Mouse (Mus musculus) intestine, embryonic 14.5 days (tissue): ENCODE results near the gene Chic1. TPM values are rescaled to one million over a fixed set of nuclear protein-coding genes. Genes with fewer than 3 reads are reported as not detected.

Source experiments
- ATAC-seq: fragments of 200-750 bp; cut with Nextera tagmentation; replicated peaks from 2 replicates; pipeline ENCODE4 v1.8.0; 2017; ENCODE audit warnings: low read depth, moderate number of reproducible peaks, moderate TSS enrichment, moderate library complexity; ENCODE audit not compliant: low FRiP score, low TSS enrichment
- DNase-seq: peaks from one replicate; pipeline ENCODE4 v3.0.0-alpha.2; 2018; ENCODE audit warnings: low spot score
- H3K27ac ChIP-seq: fragments of 300-500 bp; sonication (generic); 2 replicates; pipeline ENCODE4 v1.5.1; 2014; ENCODE audit warnings: low read depth, mild to moderate bottlenecking, control low read depth
- H3K27me3 ChIP-seq: fragments of 300-500 bp; sonication (generic); replicated peaks from 2 replicates; pipeline ENCODE4 v1.6.1; 2014; ENCODE audit warnings: low read length, control low read depth; ENCODE audit not compliant: control insufficient read depth, insufficient read depth
- H3K36me3 ChIP-seq: fragments of 300-500 bp; sonication (generic); 2 replicates; pipeline ENCODE4 v1.6.1; 2014; ENCODE audit warnings: low read length, control low read depth; ENCODE audit not compliant: control insufficient read depth, insufficient read depth
- H3K4me1 ChIP-seq: fragments of 300-500 bp; sonication (generic); replicated peaks from 2 replicates; pipeline ENCODE4 v1.6.1; 2014; ENCODE audit warnings: low read length, control low read depth, mixed read lengths; ENCODE audit not compliant: control insufficient read depth, insufficient read depth
- H3K4me2 ChIP-seq: fragments of 300-500 bp; sonication (generic); 2 replicates; pipeline ENCODE4 v1.6.1; 2014; ENCODE audit warnings: low read length
- H3K4me3 ChIP-seq: fragments of 300-500 bp; sonication (generic); 2 replicates; pipeline ENCODE4 v1.5.1; 2014; ENCODE audit warnings: low read depth, low read length, control low read depth, mixed read lengths
- H3K9ac ChIP-seq: fragments of 300-500 bp; sonication (generic); 2 replicates; pipeline ENCODE4 v1.6.1; 2014; ENCODE audit warnings: mild to moderate bottlenecking, low read length
- H3K9me3 ChIP-seq: fragments of 300-500 bp; sonication (generic); 2 replicates; pipeline ENCODE4 v1.6.1; 2016; ENCODE audit warnings: low read length, control low read depth; ENCODE audit not compliant: control insufficient read depth
- whole genome bisulfite sequencing: fragments of 180-500 bp; shearing (Covaris S2); extraction: QIAGEN DNeasy Blood & Tissue Kit; methylation state at CpG from one replicate; pipeline ENCODE4 v1.1.7; 2014; 5-methylcytosine and 5-hydroxymethylcytosine counted together
- polyA plus RNA-seq: library from polyadenylated mRNA; unstranded; fragments of >200 nt; fragmentation: Nextera tagmentation; extraction: Ambion mirVana; gene quantifications from 2 replicates; pipeline ENCODE4 v1.2.1, GENCODE M21; 2014

The Chic1 gene
- polyA plus RNA-seq, 1 experiment from 2014 or later = 6.0 TPM

DNA sequence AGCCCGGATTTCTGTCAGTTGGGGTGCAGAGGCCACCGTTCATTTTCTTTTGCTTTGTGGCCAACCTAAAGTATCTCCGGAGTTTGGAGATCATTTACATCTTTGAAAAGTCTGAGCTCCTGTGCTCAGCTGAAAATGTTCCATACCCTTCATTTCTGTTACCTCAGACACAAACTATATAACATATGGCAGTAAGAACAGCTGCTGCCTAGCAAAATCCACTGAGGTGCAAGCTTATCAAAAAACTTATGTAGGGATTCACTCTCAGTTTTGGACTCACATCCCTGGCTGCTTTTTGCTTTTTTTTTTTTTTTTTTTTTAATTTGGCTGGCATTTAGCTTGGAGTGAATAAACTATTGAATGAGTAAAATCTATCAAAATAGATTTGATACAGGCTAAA, 31.9 kb downstream of the Chic1 start:
- Histone ChIP-seq H3K27ac (no peak overlapping the region), H3K4me2 (no peak overlapping the region), H3K4me3 (no peak overlapping the region), H3K27me3 (peaks cover 6% of the 10 kb centered on the region; the same call in 1 of the 2 replicates), H3K36me3 (no peaks in the 10 kb centered on the region; the same call in 1 of the 2 replicates), H3K4me1 (no peaks in the 10 kb centered on the region), H3K9ac (no peak overlapping the region), H3K9me3 (no peaks in the 10 kb centered on the region)
- DNase-seq (no peak), ATAC-seq (no peak)
- WGBS = 83% methylated on average over 3 of the region's 3 CpGs

- no peaks in the 10 kb centered on the region for H3K4me1 ChIP-seq
- no peak overlapping the region for H3K9ac ChIP-seq
- H3K27ac ChIP-seq = no peak overlapping the region
- peaks cover 4% of the 10 kb centered on the region; the same call in 1 of the 2 replicates for H3K27me3 ChIP-seq
- ATAC-seq = no peak
- H3K4me3 ChIP-seq = no peak overlapping the region
- WGBS = 80% methylated on average over 1 of the region's 1 CpGs
- DNase-seq = no peak
- H3K36me3 ChIP-seq = no peaks in the 10 kb centered on the region
- no peaks in the 10 kb centered on the region for H3K9me3 ChIP-seq
- no peak overlapping the region for H3K4me2 ChIP-seq
These were observed 37.6 kb downstream of the Chic1 start for GRCm38 (mm10) chrX:103393841-103394240.

DNA sequence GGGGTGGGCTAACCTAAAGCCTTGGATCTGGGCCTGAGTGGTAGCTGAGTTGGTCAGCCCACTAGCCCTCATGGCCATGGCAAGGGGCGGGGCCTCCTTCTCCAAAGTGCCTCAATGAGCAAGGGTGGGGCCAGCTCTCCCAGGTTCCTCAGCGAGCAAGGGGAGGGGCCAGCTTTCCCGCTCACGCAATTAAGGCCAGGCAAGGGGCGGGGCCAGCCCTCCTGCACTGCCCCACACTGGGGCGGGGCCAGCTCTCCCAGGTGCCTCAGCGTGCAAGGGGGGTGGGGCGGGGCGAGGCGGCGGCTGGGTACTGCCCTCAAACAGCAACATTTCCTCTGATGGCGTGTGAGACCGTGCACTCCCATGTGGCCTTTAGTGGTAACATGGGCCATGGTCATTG, 48.7 kb downstream of the Chic1 start:
- H3K4me2 ChIP-seq = no peak overlapping the region
- ATAC-seq = no peak
- H3K36me3 ChIP-seq = no peaks in the 10 kb centered on the region
- H3K4me3 ChIP-seq = no peak overlapping the region
- H3K27me3 ChIP-seq = peaks cover 11% of the 10 kb centered on the region; the same call in 1 of the 2 replicates
- WGBS = 18% methylated on average over 10 of the region's 13 CpGs
- DNase-seq = no peak
- H3K9ac ChIP-seq = no peak overlapping the region
- no peaks in the 10 kb centered on the region for H3K4me1 ChIP-seq
- no peak overlapping the region for H3K27ac ChIP-seq
- H3K9me3 ChIP-seq = no peaks in the 10 kb centered on the region

GRCm38 (mm10) chrX:103414167-103414566, 57.9 kb downstream of the Chic1 start, which contains the start of gene Tsx:
Gene Tsx (plus strand): TSS chrX:103414467.
- H3K36me3 ChIP-seq = no peaks in the 10 kb centered on the region
- H3K4me3 ChIP-seq = no peak within 1 kb of the TSS
- no peaks in the 10 kb centered on the region for H3K9me3 ChIP-seq
- H3K27ac ChIP-seq = no peak within 1 kb of the TSS
- WGBS = 82% methylated on average over 5 of the region's 5 CpGs
- H3K9ac ChIP-seq = no peak within 1 kb of the TSS
- ATAC-seq (no peak), DNase-seq (no peak)
- 0 out of 2 replicates have a peak, but pooled peaks cover 6% of the 10 kb centered on the region for H3K27me3 ChIP-seq
- H3K4me1 ChIP-seq = no peaks in the 10 kb centered on the region
- no peak within 1 kb of the TSS for H3K4me2 ChIP-seq

DNA sequence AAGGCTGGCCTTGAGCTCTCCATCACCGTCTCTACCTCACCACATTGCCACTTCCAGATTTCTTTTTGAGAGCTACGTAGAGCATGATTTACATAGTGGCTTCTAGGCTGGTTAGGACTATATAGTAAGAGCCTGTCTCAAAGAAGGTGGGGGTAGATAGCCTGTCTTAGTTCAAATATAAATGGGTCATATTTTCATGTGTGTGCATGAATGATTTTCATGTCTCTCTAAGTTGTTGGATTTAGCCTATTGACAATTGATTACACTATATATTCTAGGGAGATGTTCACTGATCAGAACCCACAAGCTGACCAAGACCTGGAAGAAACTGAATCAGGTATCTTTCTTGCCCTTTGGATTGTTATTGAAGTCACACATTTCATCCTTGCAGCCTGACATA, 65.4 kb downstream of the Chic1 start, which contains the start of gene Gm26992:
Gm26992 (plus strand) TSS at position 301 of the 400 bp plus-strand sequence.
- no peaks in the 10 kb centered on the region for H3K9me3 ChIP-seq
- no peak for DNase-seq
- H3K27me3 ChIP-seq = 0 out of 2 replicates have a peak, but pooled peaks cover 3% of the 10 kb centered on the region
- no peak within 1 kb of the TSS for H3K27ac ChIP-seq
- no peak for ATAC-seq
- H3K4me2 ChIP-seq = no peak within 1 kb of the TSS
- H3K4me1 ChIP-seq = no peaks in the 10 kb centered on the region
- H3K36me3 ChIP-seq = no peaks in the 10 kb centered on the region
- H3K9ac ChIP-seq = no peak within 1 kb of the TSS
- 96% methylated on average over 2 of the region's 2 CpGs for WGBS
- no peak within 1 kb of the TSS for H3K4me3 ChIP-seq

DNA sequence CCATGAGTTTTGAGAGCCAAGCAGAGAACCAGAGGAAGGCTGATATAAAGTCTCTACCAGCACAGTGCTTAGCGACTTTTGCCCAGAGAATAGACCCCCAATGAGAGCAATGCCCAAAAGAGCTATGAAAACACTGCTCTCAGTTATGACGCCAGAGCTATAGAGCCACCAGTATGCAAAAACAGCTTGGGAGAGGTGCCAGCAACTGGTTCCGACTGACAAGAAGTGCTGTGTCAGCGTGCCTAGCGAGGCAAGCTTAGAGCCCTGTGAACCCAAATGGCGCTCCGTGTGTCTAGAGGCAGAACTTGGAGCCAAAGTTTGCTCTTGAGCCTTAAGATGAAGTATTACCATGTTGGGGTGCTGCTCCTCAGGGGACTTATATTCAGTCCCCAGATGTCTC, 71.4 kb downstream of the Chic1 start:
- Histone ChIP-seq H3K27me3 (no peaks in the 10 kb centered on the region), H3K4me2 (no peak overlapping the region), H3K4me1 (no peaks in the 10 kb centered on the region), H3K4me3 (no peak overlapping the region), H3K36me3 (no peaks in the 10 kb centered on the region), H3K27ac (no peak overlapping the region), H3K9ac (no peak overlapping the region), H3K9me3 (no peaks in the 10 kb centered on the region)
- DNase-seq (no peak), ATAC-seq (no peak)
- 77% methylated on average over 7 of the region's 7 CpGs for WGBS

GRCm38 (mm10) chrX:103432293-103432692, 76.0 kb downstream of the Chic1 start:
- WGBS = 67% methylated on average over 7 of the region's 7 CpGs
- H3K9me3 ChIP-seq = no peaks in the 10 kb centered on the region
- H3K27me3 ChIP-seq = peaks cover 3% of the 10 kb centered on the region; the same call in 1 of the 2 replicates
- DNase-seq = no peak
- no peak overlapping the region for H3K9ac ChIP-seq
- no peak overlapping the region for H3K4me3 ChIP-seq
- no peaks in the 10 kb centered on the region for H3K4me1 ChIP-seq
- no peak overlapping the region for H3K4me2 ChIP-seq
- H3K27ac ChIP-seq = no peak overlapping the region
- no peaks in the 10 kb centered on the region for H3K36me3 ChIP-seq
- ATAC-seq = no peak

GRCm38 (mm10) chrX:103438023-103438422, 81.7 kb downstream of the Chic1 start:
- H3K27ac ChIP-seq = no peak overlapping the region
- ATAC-seq (no peak), DNase-seq (no peak)
- H3K4me2 ChIP-seq = no peak overlapping the region
- no peaks in the 10 kb centered on the region for H3K36me3 ChIP-seq
- no peak overlapping the region for H3K9ac ChIP-seq
- H3K4me3 ChIP-seq = no peak overlapping the region
- WGBS = 19% methylated on average over 9 of the region's 9 CpGs
- no peaks in the 10 kb centered on the region for H3K4me1 ChIP-seq
- peaks cover 31% of the 10 kb centered on the region for H3K27me3 ChIP-seq
- no peaks in the 10 kb centered on the region for H3K9me3 ChIP-seq

- H3K4me1 ChIP-seq = no peaks in the 10 kb centered on the region
- no peak for DNase-seq
- H3K9ac ChIP-seq = no peak overlapping the region
- no peaks in the 10 kb centered on the region for H3K9me3 ChIP-seq
- H3K27ac ChIP-seq = no peak overlapping the region
- no peak for ATAC-seq
- 0% methylated on average over 1 of the region's 1 CpGs for WGBS
- H3K4me2 ChIP-seq = no peak overlapping the region
- no peak overlapping the region for H3K4me3 ChIP-seq
- H3K36me3 ChIP-seq = no peaks in the 10 kb centered on the region
- H3K27me3 ChIP-seq = peaks cover 30% of the 10 kb centered on the region
These were observed 84.5 kb downstream of the Chic1 start for GRCm38 (mm10) chrX:103440803-103441202.
